Mouse (Mus musculus) kidney, adult 2 months (tissue): ENCODE measurements around the gene Kif19a.

ENCODE experiments used
- CTCF ChIP-seq: fragments of 200-500 bp; conservative IDR thresholded peaks from 2 replicates; pipeline ENCODE4 v1.5.1; 2011; ENCODE audit warnings: low read depth, mild to moderate bottlenecking, control low read depth, low read length, moderate library complexity, mixed read lengths; ENCODE audit not compliant: insufficient read depth, insufficient read length
- POLR2A ChIP-seq: fragments of 200-500 bp; IDR thresholded peaks from one replicate; pipeline ENCODE4 v1.6.1; 2011; ENCODE audit warnings: low read depth, low read length, control low read depth

DNA sequence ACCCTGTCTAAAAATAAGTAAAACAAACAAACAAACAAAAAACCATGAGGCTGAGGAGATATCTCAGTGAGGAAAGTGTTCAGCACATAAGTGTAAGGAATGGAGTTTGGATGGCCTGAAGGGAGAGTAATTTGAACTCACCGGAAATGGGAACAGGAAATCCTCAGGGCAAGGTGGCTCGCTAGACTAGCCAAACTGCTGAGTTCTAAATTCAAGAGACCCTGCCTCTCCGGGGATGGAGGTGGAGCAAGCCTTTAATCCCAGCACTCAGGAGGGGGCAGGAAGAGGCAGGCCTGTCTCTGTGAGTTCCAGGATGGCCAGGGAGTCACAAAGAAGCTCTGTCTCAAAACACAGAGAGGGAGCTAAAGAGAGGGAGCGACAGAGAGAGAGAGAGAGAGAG lies 45.2 kb downstream of the Kif19a start:
- TF ChIP-seq POLR2A (no peak), CTCF (no peak)
